In the genomic region with DNA sequence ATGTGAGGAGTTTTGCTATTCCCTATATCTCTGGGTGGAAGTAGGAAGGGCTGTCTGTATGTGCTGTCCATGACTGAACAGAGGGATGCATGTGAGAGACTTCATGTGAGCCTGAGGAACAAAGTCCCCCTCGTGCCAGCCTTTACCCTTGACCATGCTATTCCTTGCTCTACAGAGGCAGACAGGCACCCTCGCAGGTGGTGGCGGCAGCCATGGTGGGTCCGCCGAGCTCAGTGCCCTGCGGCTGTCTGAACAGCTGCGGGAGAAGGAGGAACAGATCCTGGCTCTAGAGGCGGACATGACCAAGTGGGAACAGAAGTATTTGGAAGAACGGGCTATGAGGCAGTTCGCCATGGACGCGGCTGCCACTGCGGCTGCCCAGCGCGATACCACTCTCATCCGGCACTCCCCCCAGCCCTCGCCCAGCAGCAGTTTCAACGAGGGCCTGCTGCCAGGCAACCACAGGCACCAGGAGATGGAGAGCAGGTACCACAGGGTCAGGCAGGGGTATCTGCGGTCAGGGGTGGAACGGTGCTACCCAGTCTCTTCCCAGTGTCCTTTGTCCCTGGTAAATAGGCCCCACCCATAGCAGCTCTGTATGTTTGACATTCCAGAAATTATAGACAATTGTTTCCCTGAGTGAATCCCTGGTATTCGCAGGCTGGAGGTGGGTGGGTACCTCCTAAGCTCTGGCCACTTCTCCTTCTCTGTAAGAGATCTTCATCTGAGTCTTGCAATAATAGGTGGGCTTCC, we compare ENCODE assay signal across 14 mouse cellular contexts. TPM values are rescaled to one million over a fixed set of nuclear protein-coding genes. Genes with fewer than 3 reads are reported as not detected.
A peak's percentile ranks its signal among the peaks of the same experiment; 100 is the strongest.
DNase-seq lines count a peak whose midpoint lies in the region; ATAC-seq and TF ChIP-seq lines count a peak whose summit lies in the region.
"Had no signal": no experiment of that assay in that cellular context is flagged by ENCODE, and none has a peak within 500 bp of the region (broad histone marks: within the 10 kb centered on the region; RNA-seq: fewer than 3 reads in every experiment).

No protein-coding gene starts in this region.

- no peak overlapping the region for H3K9ac ChIP-seq in heart, embryonic 13.5 days
- no peak overlapping the region for H3K9ac ChIP-seq in midbrain, embryonic 12.5 days (replicated peaks)
- no peak overlapping the region for H3K9ac ChIP-seq in midbrain, embryonic 14.5 days (replicated peaks; ENCODE audit: low read length)
- no peak overlapping the region for H3K9ac ChIP-seq in stomach, postnatal 0 days (ENCODE audit: low read length)
- H3K9ac ChIP-seq in hindbrain, embryonic 11.5 days (ENCODE audit: low read depth, low read length) = no peak overlapping the region
- H3K9ac ChIP-seq: limb, embryonic 13.5 days; lung, embryonic 14.5 days; midbrain, embryonic 13.5 days; neural tube, embryonic 15.5 days had no signal

- no peak for TF ChIP-seq EP300 in stomach, postnatal 0 days (optimal IDR thresholded peaks at IDR 0.05)

- ATAC-seq in heart, embryonic 13.5 days (ENCODE audit: extremely low read depth, insufficient number of reproducible peaks, low FRiP score, low TSS enrichment) = no peak
- no peak for ATAC-seq in midbrain, embryonic 12.5 days (ENCODE audit: low FRiP score, low read depth)
- ATAC-seq in midbrain, embryonic 14.5 days (ENCODE audit: low FRiP score, low TSS enrichment) = no peak
- no peak for ATAC-seq in stomach, postnatal 0 days (ENCODE audit: low FRiP score, low TSS enrichment)
- no peak for ATAC-seq in hindbrain, embryonic 11.5 days (ENCODE audit: low FRiP score)
- ATAC-seq: midbrain, embryonic 13.5 days had no signal

- 88% methylated on average over 21 of the region's 21 CpGs for WGBS in heart, embryonic 13.5 days
- WGBS in midbrain, embryonic 12.5 days = 95% methylated on average over 21 of the region's 21 CpGs
- 90% methylated on average over 21 of the region's 21 CpGs for WGBS in midbrain, embryonic 14.5 days
- WGBS in stomach, postnatal 0 days = 80% methylated on average over 21 of the region's 21 CpGs
- 94% methylated on average over 21 of the region's 21 CpGs for WGBS in hindbrain, embryonic 11.5 days

- H3K4me3 ChIP-seq in heart, embryonic 13.5 days = no peak overlapping the region
- no peak overlapping the region for H3K4me3 ChIP-seq in midbrain, embryonic 12.5 days
- no peak overlapping the region for H3K4me3 ChIP-seq in midbrain, embryonic 14.5 days (replicated peaks; ENCODE audit: low read depth, low read length)
- no peak overlapping the region for H3K4me3 ChIP-seq in stomach, postnatal 0 days (ENCODE audit: low read depth, low read length)
- H3K4me3 ChIP-seq in hindbrain, embryonic 11.5 days (ENCODE audit: low read depth, low read length) = no peak overlapping the region
- H3K4me3 ChIP-seq: limb, embryonic 13.5 days; midbrain, embryonic 13.5 days; neural tube, embryonic 15.5 days had no signal

- H3K9me3 ChIP-seq in heart, embryonic 13.5 days = no peaks in the 10 kb centered on the region
- no peaks in the 10 kb centered on the region for H3K9me3 ChIP-seq in midbrain, embryonic 12.5 days
- no peaks in the 10 kb centered on the region for H3K9me3 ChIP-seq in midbrain, embryonic 14.5 days (ENCODE audit: control insufficient read depth, low read length)
- H3K9me3 ChIP-seq in stomach, postnatal 0 days (ENCODE audit: control insufficient read depth, low read length) = no peaks in the 10 kb centered on the region
- H3K9me3 ChIP-seq in hindbrain, embryonic 11.5 days (ENCODE audit: control insufficient read depth, low read length) = no peaks in the 10 kb centered on the region
- H3K9me3 ChIP-seq: limb, embryonic 13.5 days; midbrain, embryonic 13.5 days; neural tube, embryonic 15.5 days had no signal

- H3K27me3 ChIP-seq in heart, embryonic 13.5 days (replicated peaks) = no peaks in the 10 kb centered on the region
- no peaks in the 10 kb centered on the region for H3K27me3 ChIP-seq in midbrain, embryonic 12.5 days
- H3K27me3 ChIP-seq in midbrain, embryonic 14.5 days (ENCODE audit: control insufficient read depth, insufficient read depth, low read length) = no peaks in the 10 kb centered on the region
- H3K27me3 ChIP-seq in stomach, postnatal 0 days (ENCODE audit: control insufficient read depth, insufficient read depth, low read length) = no peaks in the 10 kb centered on the region
- no peaks in the 10 kb centered on the region for H3K27me3 ChIP-seq in hindbrain, embryonic 11.5 days (ENCODE audit: control insufficient read depth, insufficient read depth, low read length)
- H3K27me3 ChIP-seq: limb, embryonic 13.5 days; midbrain, embryonic 13.5 days; neural tube, embryonic 15.5 days had no signal

- no peak for DNase-seq in heart, postnatal 4 days
- no peak for DNase-seq in midbrain, embryonic 14.5 days
- DNase-seq in kidney, adult 18-20 months = peak; percentile 27
- DNase-seq in stomach, postnatal 0 days (ENCODE audit: low spot score) = no peak
- DNase-seq in urinary bladder, postnatal 25 days (ENCODE audit: low spot score) = no peak
- no peak for DNase-seq in hindbrain, embryonic 11.5 days (ENCODE audit: low spot score)
- DNase-seq: cerebellum, adult 11 months; lung, embryonic 14.5 days; spleen, adult 18-20 months had no signal

- peaks cover 70% of the 10 kb centered on the region for H3K4me1 ChIP-seq in heart, embryonic 13.5 days
- H3K4me1 ChIP-seq in midbrain, embryonic 12.5 days = peaks cover 29% of the 10 kb centered on the region
- H3K4me1 ChIP-seq in midbrain, embryonic 14.5 days (ENCODE audit: control insufficient read depth, insufficient read depth, low read length) = peaks cover 25% of the 10 kb centered on the region
- H3K4me1 ChIP-seq in stomach, postnatal 0 days (replicated peaks; ENCODE audit: control insufficient read depth, insufficient read depth) = peaks cover 10% of the 10 kb centered on the region
- peaks cover 25% of the 10 kb centered on the region for H3K4me1 ChIP-seq in hindbrain, embryonic 11.5 days (replicated peaks; ENCODE audit: control insufficient read depth, insufficient read depth, low read length)

- no peak for TF ChIP-seq CTCF in stomach, postnatal 0 days (IDR thresholded peaks at IDR 0.05; ENCODE audit: low read depth)

- no peak overlapping the region for H3K4me2 ChIP-seq in heart, embryonic 13.5 days
- no peak overlapping the region for H3K4me2 ChIP-seq in midbrain, embryonic 12.5 days (replicated peaks)
- H3K4me2 ChIP-seq in midbrain, embryonic 14.5 days (ENCODE audit: low read length) = no peak overlapping the region
- H3K4me2 ChIP-seq in stomach, postnatal 0 days (replicated peaks; ENCODE audit: low read depth) = no peak overlapping the region
- no peak overlapping the region for H3K4me2 ChIP-seq in hindbrain, embryonic 11.5 days (replicated peaks; ENCODE audit: low read depth, low read length)
- H3K4me2 ChIP-seq: limb, embryonic 13.5 days; lung, embryonic 14.5 days; midbrain, embryonic 13.5 days; neural tube, embryonic 15.5 days had no signal

- peak overlapping the region; percentile 99; the same call in 1 of the 2 replicates for H3K27ac ChIP-seq in heart, embryonic 13.5 days (replicated peaks)
- peak overlapping the region; percentile 39; the same call in 1 of the 2 replicates for H3K27ac ChIP-seq in midbrain, embryonic 12.5 days (replicated peaks)
- no peak overlapping the region for H3K27ac ChIP-seq in midbrain, embryonic 14.5 days (replicated peaks; ENCODE audit: low read depth, low read length)
- 0 out of 2 replicates have a peak overlapping the region, but pooled peaks have one; percentile 14 for H3K27ac ChIP-seq in stomach, postnatal 0 days (replicated peaks)
- no peak overlapping the region for H3K27ac ChIP-seq in hindbrain, embryonic 11.5 days (ENCODE audit: low read depth, low read length)
- H3K27ac ChIP-seq: limb, embryonic 13.5 days; neural tube, embryonic 15.5 days had no signal

- peaks cover 95% of the 10 kb centered on the region for H3K36me3 ChIP-seq in heart, embryonic 13.5 days
- peaks cover 98% of the 10 kb centered on the region for H3K36me3 ChIP-seq in midbrain, embryonic 12.5 days
- H3K36me3 ChIP-seq in midbrain, embryonic 14.5 days (ENCODE audit: control insufficient read depth, insufficient read depth, low read length) = peaks cover 99% of the 10 kb centered on the region
- peaks cover 65% of the 10 kb centered on the region for H3K36me3 ChIP-seq in stomach, postnatal 0 days (ENCODE audit: control insufficient read depth, insufficient read depth, low read length)
- peaks cover 53% of the 10 kb centered on the region for H3K36me3 ChIP-seq in hindbrain, embryonic 11.5 days (ENCODE audit: control insufficient read depth, insufficient read depth, low read length)

RNA-seq across cellular contexts. Expression of gene Amotl2, which starts 12.8 kb away (rescaled TPM):
- polyA plus RNA-seq in heart, embryonic 13.5 days (2015; fragmentation: Nextera tagmentation; extraction: Ambion mirVana) = 35.9 and 36.6 TPM in 2 replicates
- 10 to 100 TPM; 90.0 to 91.6 TPM for total RNA-seq in heart, postnatal 4 days (2021)
- 108 and 114 TPM in 2 replicates for polyA plus RNA-seq in midbrain, embryonic 12.5 days (2016; fragmentation: Nextera tagmentation; extraction: Ambion mirVana)
- 61.0 and 77.7 TPM in 2 replicates for polyA plus RNA-seq in midbrain, embryonic 14.5 days (2014; fragmentation: Nextera tagmentation; extraction: Ambion mirVana)
- polyA plus RNA-seq in stomach, postnatal 0 days (2015; fragmentation: Nextera tagmentation; extraction: Ambion mirVana) = 18.6 and 22.7 TPM in 2 replicates
- polyA plus RNA-seq in hindbrain, embryonic 11.5 days (2014; fragmentation: Nextera tagmentation; extraction: Ambion mirVana) = 39.7 and 47.8 TPM in 2 replicates

Comparison
In these comparisons a context has a peak if more than half of its experiments do, and no peak if none do; other contexts are left out.
1. H3K27ac ChIP-seq: peak in heart, embryonic 13.5 days (single experiment), midbrain, embryonic 12.5 days (single experiment) and stomach, postnatal 0 days (single experiment); none in midbrain, embryonic 14.5 days (single experiment) and hindbrain, embryonic 11.5 days (single experiment).